Mouse (Mus musculus) kidney, embryonic 14.5 days (tissue): ENCODE measurements around the gene Mbnl2. TPM values are rescaled to one million over a fixed set of nuclear protein-coding genes. Genes with fewer than 3 reads are reported as not detected.

Source experiments
- ATAC-seq: fragments of 200-750 bp; cut with Nextera tagmentation; 2 replicates; pipeline ENCODE4 v1.8.0; 2017; ENCODE audit warnings: moderate number of reproducible peaks, mild to moderate bottlenecking, moderate TSS enrichment, moderate library complexity; ENCODE audit not compliant: low FRiP score, low TSS enrichment
- H3K27ac ChIP-seq: fragments of 300-500 bp; sonication (generic); 2 replicates; pipeline ENCODE4 v1.5.1; 2014; ENCODE audit warnings: low read depth, mild to moderate bottlenecking, low read length, moderate library complexity, mixed read lengths
- H3K27me3 ChIP-seq: fragments of 300-500 bp; sonication (generic); 2 replicates; pipeline ENCODE4 v1.6.1; 2014; ENCODE audit warnings: mild to moderate bottlenecking, low read length; ENCODE audit not compliant: control insufficient read depth, insufficient read depth
- H3K36me3 ChIP-seq: fragments of 300-500 bp; sonication (generic); 2 replicates; pipeline ENCODE4 v1.6.1; 2014; ENCODE audit warnings: low read length, mixed read lengths; ENCODE audit not compliant: control insufficient read depth, insufficient read depth
- H3K4me1 ChIP-seq: fragments of 300-500 bp; sonication (generic); 2 replicates; pipeline ENCODE4 v1.6.1; 2014; ENCODE audit warnings: low read length, mixed read lengths; ENCODE audit not compliant: control insufficient read depth, insufficient read depth
- H3K4me2 ChIP-seq: fragments of 300-500 bp; sonication (generic); replicated peaks from 2 replicates; pipeline ENCODE4 v1.6.1; 2014; ENCODE audit warnings: low read depth, mild to moderate bottlenecking, low read length
- H3K4me3 ChIP-seq: fragments of 300-500 bp; sonication (generic); 2 replicates; pipeline ENCODE4 v1.5.1; 2014; ENCODE audit warnings: mild to moderate bottlenecking, low read length
- H3K9ac ChIP-seq: fragments of 300-500 bp; sonication (generic); 2 replicates; pipeline ENCODE4 v1.6.1; 2014; ENCODE audit warnings: low read depth, mild to moderate bottlenecking, low read length, moderate library complexity
- H3K9me3 ChIP-seq: fragments of 300-500 bp; sonication (generic); 2 replicates; pipeline ENCODE4 v1.6.1; 2016; ENCODE audit warnings: low read length; ENCODE audit not compliant: control insufficient read depth
- WGBS: fragments of 180-500 bp; shearing (Covaris S2); extraction: QIAGEN DNeasy Blood & Tissue Kit; methylation state at CpG from one replicate; pipeline ENCODE4 v1.1.7; 2014; 5-methylcytosine and 5-hydroxymethylcytosine counted together
- polyA plus RNA-seq: library from polyadenylated mRNA; unstranded; fragments of >200 nt; fragmentation: Nextera tagmentation; extraction: Ambion mirVana; gene quantifications from 2 replicates; pipeline ENCODE4 v1.2.1, GENCODE M21; 2014

Mbnl2 gene
- polyA plus RNA-seq, 1 experiment from 2014 or later, result 84.9 TPM

GRCm38 (mm10) chr14:120371174-120371573 lies 95.7 kb downstream of the Mbnl2 start:
- no peak for ATAC-seq
- H3K9me3 ChIP-seq, result no peaks in the 10 kb centered on the region
- H3K36me3 ChIP-seq, result no peaks in the 10 kb centered on the region
- H3K27me3 ChIP-seq, result no peaks in the 10 kb centered on the region
- no peak overlapping the region for H3K4me3 ChIP-seq
- H3K27ac ChIP-seq, result no peak overlapping the region
- peaks cover 32% of the 10 kb centered on the region for H3K4me1 ChIP-seq
- H3K9ac ChIP-seq, result no peak overlapping the region
- H3K4me2 ChIP-seq, result no peak overlapping the region
- 78% methylated on average over 5 of the region's 5 CpGs for WGBS

GRCm38 (mm10) chr14:120373026-120374024 lies 97.9 kb downstream of the Mbnl2 start:
- no peak overlapping the region for H3K27ac ChIP-seq
- WGBS, result 58% methylated on average over 11 of the region's 11 CpGs
- H3K4me2 ChIP-seq, result no peak overlapping the region
- no peak overlapping the region for H3K9ac ChIP-seq
- ATAC-seq, result no peak
- H3K4me3 ChIP-seq, result no peak overlapping the region
- H3K4me1 ChIP-seq, result peaks cover 42% of the 10 kb centered on the region
- H3K36me3 ChIP-seq, result no peaks in the 10 kb centered on the region
- H3K27me3 ChIP-seq, result no peaks in the 10 kb centered on the region
- no peaks in the 10 kb centered on the region for H3K9me3 ChIP-seq

- Histone ChIP-seq H3K4me2 (no peak overlapping the region), H3K27ac (no peak overlapping the region), H3K27me3 (no peaks in the 10 kb centered on the region), H3K9ac (no peak overlapping the region), H3K9me3 (no peaks in the 10 kb centered on the region), H3K4me3 (no peak overlapping the region), H3K4me1 (peaks cover 31% of the 10 kb centered on the region), H3K36me3 (no peaks in the 10 kb centered on the region)
- no peak for ATAC-seq
- 91% methylated on average over 14 of the region's 14 CpGs for WGBS
Observed at GRCm38 (mm10) chr14:120374786-120375185, 99.3 kb downstream of the Mbnl2 start.

GRCm38 (mm10) chr14:120377192-120377591 lies 101.7 kb downstream of the Mbnl2 start:
- H3K4me3 ChIP-seq, result no peak overlapping the region
- no peak overlapping the region for H3K27ac ChIP-seq

GRCm38 (mm10) chr14:120378002-120378401 lies 102.5 kb downstream of the Mbnl2 start:
- peaks cover 23% of the 10 kb centered on the region for H3K4me1 ChIP-seq
- no peaks in the 10 kb centered on the region for H3K27me3 ChIP-seq
- 72% methylated on average over 8 of the region's 8 CpGs for WGBS

More at GRCm38 (mm10) chr14:120377192-120377591, 101.7 kb downstream of the Mbnl2 start:
- Histone ChIP-seq H3K9ac (no peak overlapping the region), H3K9me3 (no peaks in the 10 kb centered on the region), H3K4me1 (peaks cover 23% of the 10 kb centered on the region), H3K27me3 (no peaks in the 10 kb centered on the region), H3K4me2 (no peak overlapping the region), H3K36me3 (0 out of 2 replicates have a peak, but pooled peaks cover 3% of the 10 kb centered on the region)
- no peak for ATAC-seq
- 81% methylated on average over 4 of the region's 4 CpGs for WGBS

GRCm38 (mm10) chr14:120379716-120380115 lies 104.2 kb downstream of the Mbnl2 start:
- 58% methylated on average over 4 of the region's 4 CpGs for WGBS
- H3K4me2 ChIP-seq, result no peak overlapping the region
- H3K4me3 ChIP-seq, result no peak overlapping the region
- no peaks in the 10 kb centered on the region for H3K9me3 ChIP-seq
- peaks cover 16% of the 10 kb centered on the region for H3K4me1 ChIP-seq
- H3K27ac ChIP-seq, result no peak overlapping the region
- no peak overlapping the region for H3K9ac ChIP-seq
- no peaks in the 10 kb centered on the region for H3K27me3 ChIP-seq
- 0 out of 2 replicates have a peak, but pooled peaks cover 3% of the 10 kb centered on the region for H3K36me3 ChIP-seq
- ATAC-seq, result no peak

More at GRCm38 (mm10) chr14:120378002-120378401, 102.5 kb downstream of the Mbnl2 start:
- no peak overlapping the region for H3K4me3 ChIP-seq
- ATAC-seq, result no peak
- H3K9ac ChIP-seq, result no peak overlapping the region
- 0 out of 2 replicates have a peak, but pooled peaks cover 3% of the 10 kb centered on the region for H3K36me3 ChIP-seq
- H3K4me2 ChIP-seq, result no peak overlapping the region
- H3K9me3 ChIP-seq, result no peaks in the 10 kb centered on the region
- no peak overlapping the region for H3K27ac ChIP-seq

- Histone ChIP-seq H3K9me3 (no peaks in the 10 kb centered on the region), H3K4me3 (no peak overlapping the region), H3K36me3 (0 out of 2 replicates have a peak, but pooled peaks cover 3% of the 10 kb centered on the region), H3K9ac (no peak overlapping the region), H3K27me3 (no peaks in the 10 kb centered on the region), H3K4me1 (peaks cover 16% of the 10 kb centered on the region), H3K27ac (no peak overlapping the region), H3K4me2 (no peak overlapping the region)
- peak; percentile 73; the same call in 1 of the 2 replicates for ATAC-seq
- WGBS, result 74% methylated on average over 26 of the region's 26 CpGs
Observed at GRCm38 (mm10) chr14:120381378-120382134, 106.1 kb downstream of the Mbnl2 start.

- no peak overlapping the region for H3K4me3 ChIP-seq
- 79% methylated on average over 5 of the region's 5 CpGs for WGBS
- peaks cover 15% of the 10 kb centered on the region for H3K4me1 ChIP-seq
- H3K27ac ChIP-seq, result no peak overlapping the region
- H3K9ac ChIP-seq, result no peak overlapping the region
- no peaks in the 10 kb centered on the region for H3K9me3 ChIP-seq
- H3K4me2 ChIP-seq, result no peak overlapping the region
- H3K27me3 ChIP-seq, result no peaks in the 10 kb centered on the region
- 0 out of 2 replicates have a peak, but pooled peaks cover 3% of the 10 kb centered on the region for H3K36me3 ChIP-seq
- no peak for ATAC-seq
Observed at GRCm38 (mm10) chr14:120382179-120382578, 106.7 kb downstream of the Mbnl2 start.
